Mouse (Mus musculus): Measurements from ENCODE around the gene Parp1. TPM values are rescaled to one million over a fixed set of nuclear protein-coding genes. Genes with fewer than 3 reads are reported as not detected.

Gene Parp1
- 100 to 1,000 TPM; 131 to 151 TPM for total RNA-seq (2021)

DNA sequence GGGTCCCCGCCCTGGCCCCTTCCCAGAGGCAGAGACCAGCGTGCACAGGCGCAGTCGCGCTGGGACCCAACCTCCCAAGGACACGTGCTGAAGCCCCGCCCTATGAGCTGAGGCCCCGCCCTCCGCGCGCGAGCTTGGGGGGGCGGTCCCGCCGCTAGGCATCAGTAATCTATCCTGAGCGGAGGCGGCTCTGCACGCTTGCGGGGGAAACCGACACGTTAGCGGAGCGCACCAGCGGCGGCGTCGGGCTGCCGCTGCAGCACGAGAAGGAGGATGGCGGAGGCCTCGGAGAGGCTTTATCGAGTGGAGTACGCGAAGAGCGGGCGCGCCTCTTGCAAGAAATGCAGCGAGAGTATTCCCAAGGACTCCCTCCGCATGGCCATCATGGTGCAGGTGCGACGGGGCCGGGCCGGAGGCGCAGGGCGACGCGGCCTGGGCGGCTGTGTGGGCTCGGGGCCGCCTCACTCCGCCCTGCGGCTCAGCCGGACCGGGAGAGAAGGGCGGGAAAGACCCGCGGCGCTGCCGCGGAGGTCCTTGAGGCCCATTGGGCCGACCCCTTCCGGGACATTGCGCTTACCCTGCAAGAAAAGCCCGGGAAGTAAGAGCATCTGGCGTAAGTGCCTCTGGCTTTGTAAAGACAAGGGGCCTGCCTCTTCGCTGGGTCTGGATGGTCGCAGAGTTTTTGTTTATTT, at the start of gene Parp1:
Gene Parp1, plus strand, starts transcription at position 164 of the 692 bp plus-strand sequence.
- DNase-seq: peak; percentile 98

DNA sequence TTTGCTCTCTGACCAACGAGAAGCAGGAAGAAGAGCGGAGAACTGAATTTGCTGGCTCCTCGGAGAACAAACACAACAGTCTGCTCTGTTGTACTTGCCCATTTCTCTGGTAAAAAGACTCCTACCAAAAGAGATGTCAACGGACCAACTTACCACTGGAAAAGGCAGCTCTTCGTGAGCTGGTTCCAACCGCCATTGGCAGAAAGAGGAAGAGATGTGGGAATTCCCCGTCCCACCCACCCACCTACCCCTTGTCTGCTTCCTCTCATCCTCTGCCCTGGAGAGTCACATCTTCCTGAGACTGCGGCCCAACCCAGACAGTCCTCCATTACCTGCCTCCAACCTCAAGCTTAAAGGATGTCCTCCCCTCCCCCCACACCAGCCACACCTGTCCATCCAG, 49.2 kb upstream of the Parp1 start:
- DNase-seq: no peak

DNA sequence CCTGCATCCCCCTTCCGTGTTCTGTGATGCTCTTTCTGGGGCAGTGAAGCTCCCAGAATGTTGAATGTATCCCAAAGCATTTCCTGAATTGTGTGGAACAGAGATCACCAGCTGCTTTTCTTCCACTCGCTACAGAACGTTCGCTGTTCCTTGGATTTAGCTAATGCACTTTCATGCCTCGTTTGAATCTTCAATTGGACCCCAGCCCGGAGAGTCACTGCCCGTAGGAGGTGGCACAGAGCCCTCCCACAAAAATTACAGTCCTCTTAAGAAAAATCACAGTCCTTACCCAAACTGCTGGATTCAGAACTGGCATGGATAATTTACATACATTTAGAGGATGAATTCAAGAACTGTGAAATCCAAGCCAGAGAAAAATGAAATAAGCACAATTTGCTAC, 48.5 kb upstream of the Parp1 start:
- peak in 1 of 2 experiments; percentile 57 for DNase-seq

DNA sequence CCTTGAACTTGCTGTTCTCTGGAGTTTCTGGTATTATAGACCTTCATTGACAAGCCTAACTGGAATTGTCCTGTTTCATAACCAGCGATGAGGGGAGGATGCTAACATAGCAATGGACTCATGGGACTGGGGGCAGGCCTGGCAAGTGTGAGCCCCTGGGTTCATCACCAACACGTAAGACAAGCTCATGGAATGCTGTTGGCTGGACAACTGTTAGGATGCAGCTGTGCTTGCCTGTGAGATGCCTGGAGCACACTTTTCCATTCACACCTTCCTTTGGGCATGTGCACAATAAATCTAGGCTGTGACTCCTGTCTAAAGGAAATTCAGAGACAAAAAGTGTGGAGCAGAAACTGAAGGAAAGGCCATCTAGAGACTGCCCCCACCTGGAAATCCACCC, 45.4 kb upstream of the Parp1 start:
- no peak for DNase-seq

DNA sequence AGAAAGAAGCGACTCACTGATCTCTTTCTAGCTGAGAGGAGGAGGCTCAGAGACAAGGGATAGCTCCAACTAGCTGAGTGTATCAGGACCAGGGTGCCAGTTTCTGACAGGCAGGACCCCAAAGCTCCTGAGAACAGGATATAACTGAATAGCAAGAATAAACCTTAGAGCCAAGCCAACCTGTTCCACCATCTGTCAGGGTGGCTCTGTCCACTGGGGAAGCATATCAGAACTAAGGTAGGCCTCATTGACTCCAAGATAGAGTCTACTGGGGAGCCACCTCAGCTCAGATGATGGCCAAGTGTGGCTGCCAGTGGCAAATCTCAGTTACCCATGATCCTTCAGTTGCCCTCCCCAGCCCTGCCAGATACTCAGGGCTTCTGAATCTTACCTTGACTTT, 43.4 kb upstream of the Parp1 start:
- DNase-seq: no peak

DNA sequence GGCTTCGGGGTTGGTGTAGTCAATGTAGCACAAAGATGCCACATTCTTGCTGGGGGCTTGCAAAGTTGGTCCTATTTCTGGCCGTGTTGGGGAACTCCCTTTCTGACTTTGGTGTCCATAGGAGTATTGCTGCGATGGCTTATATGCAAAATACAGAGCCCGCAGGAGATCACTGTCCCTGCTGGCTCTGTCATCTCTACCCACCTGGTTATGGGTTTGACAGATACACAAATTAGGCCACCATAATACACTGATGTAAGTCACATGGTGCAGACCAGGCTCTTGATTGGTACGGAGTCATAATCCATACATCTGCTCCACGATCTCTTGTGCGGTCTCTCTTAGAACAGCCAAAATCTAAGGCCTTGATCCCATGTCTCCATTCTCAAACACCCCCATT, 38.9 kb upstream of the Parp1 start:
- DNase-seq: no peak

DNA sequence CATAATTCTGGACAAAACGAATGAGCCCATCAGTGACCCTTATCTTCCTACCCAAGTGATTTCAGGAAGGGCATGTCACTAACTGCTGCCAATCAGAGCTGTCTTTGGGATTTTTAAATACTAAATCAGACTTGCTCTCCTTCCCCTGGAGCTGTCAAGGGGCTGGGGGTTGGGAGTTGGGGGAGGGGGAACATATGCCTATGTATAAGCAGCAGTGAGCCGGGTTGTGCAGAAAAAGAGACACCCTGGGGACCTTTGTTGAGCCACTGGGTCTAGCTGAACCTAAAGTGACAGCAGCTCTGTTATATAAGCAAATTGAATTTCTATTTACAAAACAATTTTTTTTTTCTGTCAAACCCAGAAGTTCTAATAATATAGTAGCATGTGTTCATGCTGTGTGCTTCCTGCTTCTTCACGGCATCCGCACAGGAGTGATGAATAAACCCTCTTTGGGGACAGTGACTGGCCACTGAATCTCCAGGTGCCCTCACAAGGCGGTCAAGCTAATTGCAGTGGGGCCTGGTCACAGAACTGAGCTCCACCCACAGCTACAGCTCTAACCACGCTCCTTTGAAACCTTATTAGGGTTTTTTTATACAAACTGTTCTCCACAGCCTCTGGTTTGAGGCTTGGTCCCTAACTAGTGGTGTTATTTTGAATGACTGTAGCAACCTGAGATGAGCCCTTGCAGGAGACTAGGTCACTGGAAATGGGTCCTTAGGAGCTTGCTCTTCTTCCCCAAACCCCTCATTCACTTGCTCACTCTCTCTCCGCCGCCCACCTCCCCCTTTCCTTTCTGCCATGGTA, 38.1 kb upstream of the Parp1 start:
- no peak for DNase-seq

DNA sequence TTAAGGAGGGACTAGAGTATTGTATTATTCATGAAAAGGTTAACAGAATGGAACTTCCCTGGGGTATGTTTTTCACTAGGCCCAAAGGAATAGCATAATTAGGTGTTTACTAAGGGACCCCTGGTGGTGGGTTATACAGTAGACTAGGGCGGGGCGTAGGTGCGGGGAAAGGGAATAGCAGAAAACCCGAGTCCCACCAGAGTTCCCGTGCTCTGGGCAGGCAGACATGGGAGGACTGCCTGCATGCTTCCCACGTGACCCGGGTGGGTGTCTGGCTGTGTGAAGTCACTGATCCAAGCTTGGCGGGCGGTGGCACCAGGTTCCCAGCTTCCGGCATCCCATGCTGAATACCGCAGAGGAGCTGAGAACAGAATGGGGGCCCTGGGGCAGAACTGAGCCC, 36.1 kb upstream of the Parp1 start:
- DNase-seq: no peak

DNA sequence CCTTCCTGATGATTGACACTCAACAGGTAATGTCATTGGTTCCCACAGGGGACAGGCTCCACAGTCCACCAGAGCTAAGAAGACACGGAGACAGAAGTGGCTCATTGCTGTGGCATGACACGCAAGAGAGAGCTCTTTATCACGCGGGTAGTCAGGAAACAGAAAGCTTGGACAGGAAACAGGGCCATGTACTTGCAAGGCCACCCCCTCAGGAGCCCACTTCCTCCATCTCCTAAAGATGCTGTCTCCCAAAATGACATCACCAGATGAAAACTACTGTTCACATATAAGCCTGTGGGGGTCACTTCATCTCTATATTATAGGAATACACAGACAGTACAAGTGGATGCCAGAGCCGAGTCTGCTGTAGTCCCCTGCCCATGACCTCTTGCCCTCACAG, 32.0 kb upstream of the Parp1 start:
- DNase-seq: no peak

DNA sequence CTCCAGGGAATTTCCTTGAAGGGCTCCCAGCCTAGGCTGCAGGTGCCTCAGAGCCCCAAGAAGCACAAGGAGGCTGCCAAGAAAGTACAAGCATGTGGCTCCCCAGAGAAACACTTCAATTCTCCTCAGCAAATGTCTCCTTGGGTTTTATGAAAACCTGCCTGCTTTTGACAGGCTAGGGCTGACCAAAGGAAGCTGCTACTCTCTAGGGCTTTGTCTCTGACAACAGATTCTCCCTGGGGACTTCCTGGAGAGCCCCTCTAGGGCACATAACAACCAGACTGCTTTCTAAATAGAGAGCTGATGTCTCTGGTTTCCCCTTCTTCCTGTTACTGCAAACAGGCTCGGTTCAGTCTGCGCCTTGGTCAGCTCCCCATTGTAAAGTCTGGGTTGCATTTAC, 27.5 kb upstream of the Parp1 start:
- no peak for DNase-seq

DNA sequence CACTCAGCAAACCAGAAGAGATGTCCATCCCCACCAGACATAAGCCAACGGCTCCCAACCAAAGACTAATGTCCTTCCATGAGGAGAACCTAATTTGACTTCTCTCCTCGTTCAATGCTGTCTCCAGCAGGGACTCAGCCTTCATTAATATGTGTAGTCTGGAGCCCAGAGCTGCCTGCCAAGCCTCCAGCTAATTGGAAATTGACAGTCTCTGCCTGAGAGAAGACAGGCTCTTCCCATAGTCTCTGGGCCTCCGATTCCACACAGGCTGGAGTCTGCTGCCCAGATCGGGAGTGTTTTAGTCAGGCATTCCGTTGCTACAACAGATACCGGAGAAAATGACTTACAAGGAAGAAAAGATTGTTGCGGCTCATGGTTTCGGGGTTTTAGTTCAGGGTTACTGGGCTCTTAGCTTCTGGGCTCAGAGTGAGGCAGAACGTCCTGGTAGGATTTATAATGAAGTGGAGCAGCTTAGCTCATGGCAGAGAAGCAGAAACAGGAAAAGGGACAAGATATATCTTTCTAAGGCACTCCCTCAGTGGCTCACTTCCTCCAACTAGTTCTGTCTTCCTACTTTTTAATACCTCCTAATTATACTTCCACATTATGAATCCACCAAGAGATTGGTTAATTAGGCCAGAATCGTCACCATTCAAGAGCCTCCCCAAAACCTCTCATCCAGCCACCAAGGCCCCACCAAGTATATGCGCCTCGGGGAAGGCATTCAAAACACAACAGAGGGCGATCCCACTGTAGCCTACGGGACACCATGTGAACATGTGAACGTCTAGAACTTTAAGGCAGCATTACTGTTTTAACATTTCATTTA, 26.6 kb upstream of the Parp1 start:
- peak in 1 of 2 experiments; percentile 39 for DNase-seq

DNA sequence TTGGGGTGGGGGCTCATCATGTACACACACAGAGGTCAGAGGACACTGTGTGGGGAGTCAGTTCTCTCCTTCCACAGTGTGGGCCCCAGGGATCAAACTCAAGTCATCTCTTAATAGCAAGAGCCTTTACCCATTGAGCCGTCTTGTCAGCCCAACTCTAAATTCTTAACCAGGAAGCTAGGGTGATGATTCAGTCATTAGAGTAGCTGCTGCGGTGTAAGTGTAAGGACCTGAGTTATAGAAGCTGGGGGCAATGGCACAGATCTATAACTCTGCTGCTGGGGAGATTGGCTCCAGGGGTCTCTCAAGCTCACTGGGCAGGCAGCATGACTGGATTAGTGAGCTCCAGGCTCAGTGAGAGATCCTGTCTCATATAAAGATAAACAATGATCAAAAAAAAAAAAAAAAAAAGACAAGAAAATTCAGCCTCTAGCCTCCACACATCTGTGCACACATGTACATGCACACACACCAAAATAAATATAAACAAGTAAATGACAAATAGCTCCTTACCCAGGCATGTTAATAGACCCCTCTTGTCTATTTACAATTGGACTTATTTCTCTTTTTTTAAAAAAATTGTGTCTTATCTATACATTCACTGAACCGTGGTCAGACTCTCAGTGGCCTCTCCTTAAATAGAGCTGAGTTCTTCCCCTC, 25.9 kb upstream of the Parp1 start:
- DNase-seq: no peak

DNA sequence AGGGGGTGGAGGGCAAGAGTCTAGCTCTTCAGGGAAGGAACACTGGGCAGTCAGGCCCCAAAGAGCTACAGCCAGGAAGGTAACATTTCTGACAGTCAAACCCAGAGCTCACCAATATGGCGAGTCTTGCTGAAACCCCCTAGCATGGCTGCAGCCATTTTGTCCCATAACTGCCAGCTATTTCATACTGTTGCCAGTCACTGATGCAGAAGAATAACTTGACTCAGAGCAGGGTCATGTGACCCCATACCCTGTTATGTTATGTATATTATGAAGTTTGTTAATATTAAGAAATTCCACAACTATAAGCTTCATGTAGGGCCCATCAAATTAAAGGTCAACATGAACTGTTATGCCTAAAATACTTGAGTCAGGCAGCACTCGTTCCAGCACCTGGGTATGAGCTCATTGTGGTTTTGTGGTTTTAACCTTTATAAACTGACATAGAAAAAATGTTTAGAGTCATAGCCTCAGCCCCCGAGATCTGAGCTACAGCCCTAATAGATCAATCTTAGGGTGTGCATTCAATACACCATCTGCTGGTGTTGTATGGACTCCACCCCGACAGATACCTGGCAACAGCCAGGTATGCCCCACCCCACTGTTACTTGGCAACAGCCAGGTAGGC, 22.7 kb upstream of the Parp1 start:
- no peak for DNase-seq

DNA sequence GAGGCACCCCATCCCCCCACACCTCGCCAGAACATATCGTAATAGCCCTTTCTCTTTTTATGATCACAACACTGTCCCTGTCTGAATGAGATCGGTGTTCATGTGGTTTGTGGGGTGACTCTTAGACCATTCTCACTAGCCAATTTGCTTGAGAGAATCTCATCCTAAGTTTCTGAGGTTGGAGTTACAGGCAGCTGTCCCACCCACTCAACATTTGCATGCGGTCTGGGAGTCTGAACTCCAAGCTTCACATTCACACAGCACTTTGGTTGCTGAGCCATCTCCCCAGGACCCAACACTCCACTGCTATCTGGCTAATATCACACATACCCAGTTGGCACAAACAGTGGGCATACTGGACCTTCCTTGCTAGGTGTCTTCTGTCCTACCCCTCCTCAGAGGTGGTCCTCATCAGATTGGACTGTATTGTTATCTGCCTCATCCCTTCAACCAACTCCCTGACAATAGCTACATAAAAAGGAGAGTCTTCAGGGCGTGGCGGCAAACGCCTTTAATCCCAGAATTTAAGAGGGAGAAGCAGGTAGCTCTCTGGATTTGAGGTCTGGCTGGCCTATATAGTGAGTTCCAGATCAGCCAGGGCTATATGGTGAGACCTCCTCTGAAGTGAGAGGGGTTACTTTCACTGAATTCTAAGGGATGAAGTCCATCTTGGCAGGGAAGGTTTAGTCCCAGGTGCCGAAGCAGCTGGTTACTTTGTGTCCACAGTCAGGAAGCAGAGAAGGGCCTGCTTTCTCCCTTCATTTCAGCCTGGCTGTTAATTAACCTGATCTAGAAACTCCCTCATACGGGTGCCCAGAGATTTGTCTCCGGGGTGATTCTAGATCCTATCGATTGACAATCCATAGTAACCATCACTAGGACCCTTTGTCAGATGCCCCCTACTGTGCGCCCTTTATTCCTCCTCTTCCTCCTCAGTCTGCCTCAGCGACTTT, 21.6 kb upstream of the Parp1 start:
- no peak for DNase-seq

DNA sequence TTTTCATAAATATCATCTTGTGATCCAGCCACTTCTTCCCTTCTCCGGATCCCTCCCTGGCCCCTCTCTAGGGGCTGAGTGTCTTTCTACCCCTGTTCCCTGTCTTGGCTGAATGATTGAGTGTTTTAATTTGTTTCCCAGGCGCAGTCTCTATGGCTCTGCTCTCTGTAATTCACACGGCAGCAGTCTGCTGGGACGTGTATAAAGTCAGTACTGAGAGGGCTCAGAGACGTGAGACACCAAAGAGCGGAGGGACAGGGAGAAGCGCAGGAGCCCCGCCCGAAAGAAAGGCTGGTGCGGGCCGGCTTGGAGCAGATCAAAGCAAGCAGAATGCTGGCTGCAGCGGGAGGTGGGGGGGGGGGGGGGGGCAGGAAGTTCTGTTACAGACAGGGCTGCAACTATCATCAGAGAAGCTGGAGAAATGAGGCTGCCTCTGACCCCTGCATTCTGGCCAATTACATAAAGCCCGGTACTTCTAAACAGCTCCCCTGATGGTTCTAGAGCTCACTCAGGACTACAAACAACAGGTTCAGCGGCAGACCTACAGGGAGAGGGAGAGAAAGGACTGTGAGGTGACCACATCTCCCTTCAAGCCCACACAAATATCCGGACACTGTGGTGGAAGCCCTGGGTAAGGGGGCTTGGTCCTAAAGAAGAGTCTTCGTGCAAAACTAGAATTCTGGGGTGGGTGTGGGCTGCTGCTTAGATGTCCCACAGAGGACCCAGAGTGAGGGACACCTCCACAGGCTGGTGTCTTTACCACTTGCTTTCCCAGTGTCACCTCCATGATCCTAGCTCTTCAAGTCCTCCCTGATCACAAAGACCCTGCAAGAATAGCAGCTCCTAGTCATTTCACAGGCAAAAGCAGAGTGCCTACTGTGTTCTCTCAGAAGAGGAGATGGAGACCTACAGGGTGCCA, 20.7 kb upstream of the Parp1 start:
- no peak for DNase-seq

DNA sequence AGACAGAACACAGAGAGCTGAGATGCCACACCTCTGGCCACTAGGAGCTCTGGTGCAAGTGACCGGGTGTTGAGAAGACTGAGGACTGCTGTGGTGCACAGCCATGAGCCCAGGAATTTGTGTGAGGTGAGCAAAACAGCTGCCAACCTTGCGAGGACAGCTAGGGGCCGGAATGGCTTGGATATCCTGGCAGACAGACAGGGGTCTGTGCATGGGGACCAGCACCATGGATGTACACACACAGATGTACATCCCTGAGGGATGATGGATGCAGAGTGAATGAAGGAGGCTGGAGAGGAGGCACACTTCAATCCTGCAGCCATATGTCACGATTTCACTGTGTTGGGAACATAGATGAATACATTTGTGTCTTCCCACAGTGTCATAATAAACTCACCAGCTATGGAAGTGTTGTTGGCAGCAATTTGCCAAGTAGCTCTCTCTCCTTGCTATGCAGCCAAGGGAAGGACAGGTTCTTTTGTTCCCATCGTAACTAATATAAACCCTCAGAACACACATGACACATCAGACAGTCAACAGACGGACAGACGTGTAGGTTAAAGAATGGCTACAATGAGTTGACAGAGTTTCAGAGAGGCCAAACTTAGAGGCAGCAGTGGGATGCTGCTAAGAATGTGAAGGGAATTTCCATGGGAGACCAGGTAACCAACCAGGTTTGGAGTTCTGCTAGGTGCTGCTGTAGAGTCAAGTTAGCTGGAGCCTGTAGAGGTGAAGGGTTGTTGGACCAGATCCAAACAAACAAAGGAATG, 19.0 kb upstream of the Parp1 start:
- DNase-seq: no peak

DNA sequence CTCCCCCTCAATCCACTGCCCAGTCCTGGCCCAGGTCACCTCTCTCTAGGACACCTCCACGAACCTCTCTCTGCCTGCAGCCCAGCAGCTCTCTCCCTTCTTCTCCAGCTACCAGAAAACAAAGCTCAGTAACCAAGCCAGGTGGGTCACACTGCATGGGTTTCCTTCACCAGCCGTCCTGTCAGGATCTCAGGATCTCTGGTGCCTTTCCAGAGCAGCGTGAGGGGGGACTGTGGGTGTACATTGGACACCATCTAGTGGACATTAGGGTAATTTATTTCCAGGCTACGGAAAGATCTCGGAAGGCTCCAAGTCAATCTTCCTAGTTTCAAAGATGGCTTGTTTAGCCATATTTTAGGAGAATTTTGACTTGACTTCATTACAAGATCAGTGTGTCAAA, 18.0 kb upstream of the Parp1 start:
- no peak for DNase-seq

DNA sequence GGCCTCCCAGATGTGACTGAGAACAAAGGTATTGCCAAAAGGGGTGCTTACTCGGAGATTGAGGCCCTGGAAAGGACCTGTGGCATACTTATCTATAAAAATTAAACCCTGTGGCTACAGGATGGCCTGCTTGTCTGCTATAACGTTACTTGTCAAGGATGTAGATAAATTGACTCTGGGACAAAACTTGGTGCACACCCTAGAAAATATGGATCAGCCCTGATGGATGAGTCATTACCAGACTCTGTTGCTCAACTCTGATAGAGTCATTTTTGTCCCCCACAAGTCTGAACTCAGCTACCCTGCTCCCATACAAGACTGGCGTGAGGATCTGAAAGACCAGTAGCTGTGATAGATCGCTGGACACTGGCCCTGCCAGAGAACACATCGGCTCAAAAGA, 11.8 kb upstream of the Parp1 start:
- no peak for DNase-seq

DNA sequence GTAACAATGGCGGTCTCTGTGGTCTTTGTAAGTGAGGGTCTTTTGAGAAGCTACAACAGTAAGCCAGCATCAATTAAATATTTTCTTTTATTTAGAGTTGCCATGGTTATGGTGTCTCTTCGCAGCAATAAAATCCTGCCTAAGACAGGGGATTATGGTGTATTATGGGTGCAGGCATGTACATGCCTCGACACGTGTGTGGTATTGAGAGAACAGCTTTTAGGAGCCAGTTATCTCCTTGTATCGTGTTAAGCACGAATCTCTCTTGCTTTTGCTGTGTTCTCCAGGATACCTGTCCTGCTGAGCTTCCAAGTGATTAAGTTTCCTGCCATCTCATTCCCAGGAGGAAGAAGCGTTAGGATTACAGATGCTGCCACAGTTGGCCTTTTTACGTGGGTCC, 9.3 kb upstream of the Parp1 start:
- no peak for DNase-seq

Data from layer of hippocampus, postnatal 36 days (tissue).